Mouse (Mus musculus): ENCODE measurements around the gene Fam49a. TPM values are rescaled to one million over a fixed set of nuclear protein-coding genes. Genes with fewer than 3 reads are reported as not detected.

The Fam49a gene
- total RNA-seq, 2 experiments from 2014 or later: 185 to 192 TPM

GRCm38 (mm10) chr12:12354115-12354653 lies 92.2 kb downstream of the Fam49a start:
- no peak for DNase-seq (ENCODE audit: extremely low spot score in 1 of 2, low spot score in 1 of 2)

DNA sequence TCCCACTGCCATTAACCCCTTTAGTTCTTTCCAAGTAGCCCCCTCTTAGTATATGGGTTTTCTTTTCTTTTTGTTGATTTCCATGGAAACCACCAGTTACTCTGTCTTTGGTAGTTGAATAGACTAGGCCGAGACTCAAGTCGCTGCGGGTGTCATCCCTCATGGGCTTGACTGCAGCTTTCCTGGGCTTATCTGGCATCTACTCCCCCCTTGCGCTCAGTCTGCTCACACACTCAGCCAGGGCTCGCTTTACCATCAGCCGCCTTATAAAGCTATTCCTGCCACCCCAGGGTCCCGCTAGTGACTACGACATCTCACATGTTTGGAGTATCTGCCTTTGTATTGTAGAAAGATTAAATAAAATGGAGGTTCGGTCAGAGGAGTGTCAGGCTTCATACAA lies 94.1 kb downstream of the Fam49a start:
- DNase-seq (ENCODE audit: extremely low spot score in 1 of 2, low spot score in 1 of 2): no peak

DNA sequence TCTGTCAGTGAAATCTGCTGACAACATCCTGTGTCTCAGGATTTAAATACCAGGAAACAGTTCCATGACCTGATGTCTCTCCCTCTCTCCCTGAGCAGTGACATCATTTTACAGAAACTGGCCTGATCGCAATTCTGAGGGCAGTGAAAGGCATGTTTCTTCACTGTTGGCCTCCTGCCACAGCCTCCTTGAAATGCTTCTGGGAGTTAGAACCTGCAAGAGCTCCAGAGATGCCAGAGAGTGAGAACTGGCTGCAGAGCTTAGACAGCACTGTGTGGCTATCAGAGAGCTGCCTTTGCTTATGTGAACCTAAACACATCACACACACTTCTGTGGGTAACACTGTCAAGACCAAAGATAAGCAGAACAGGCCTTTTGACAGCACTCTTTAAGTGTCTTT lies 94.5 kb downstream of the Fam49a start:
- no peak for DNase-seq (ENCODE audit: extremely low spot score in 1 of 2, low spot score in 1 of 2)

- no peak for DNase-seq (ENCODE audit: extremely low spot score in 1 of 2, low spot score in 1 of 2)
These were observed 95.0 kb downstream of the Fam49a start for GRCm38 (mm10) chr12:12356946-12357345.

DNA sequence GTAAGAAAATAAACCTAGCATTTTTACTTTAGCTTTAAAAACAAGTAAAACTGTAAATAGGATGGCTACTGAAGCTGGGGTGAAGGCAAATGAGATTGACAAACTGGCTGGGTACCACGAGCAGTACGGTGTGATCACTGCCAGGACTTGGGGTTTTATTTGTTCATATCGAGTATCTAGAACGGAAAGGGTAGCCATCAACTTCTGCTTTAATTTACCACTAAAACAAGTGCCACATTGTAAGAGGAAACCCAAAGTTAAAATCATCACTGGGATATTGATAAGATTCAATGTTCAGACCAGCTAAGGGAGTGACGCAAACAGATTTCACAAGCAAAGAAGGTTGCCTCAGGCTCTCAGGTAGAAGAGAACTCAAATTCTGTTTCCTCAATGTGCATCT lies 98.0 kb downstream of the Fam49a start:
- no peak for DNase-seq (ENCODE audit: extremely low spot score in 1 of 2, low spot score in 1 of 2)

- no peak for DNase-seq (ENCODE audit: extremely low spot score in 1 of 2, low spot score in 1 of 2)
These were observed 100.4 kb downstream of the Fam49a start for GRCm38 (mm10) chr12:12362371-12362770.

DNA sequence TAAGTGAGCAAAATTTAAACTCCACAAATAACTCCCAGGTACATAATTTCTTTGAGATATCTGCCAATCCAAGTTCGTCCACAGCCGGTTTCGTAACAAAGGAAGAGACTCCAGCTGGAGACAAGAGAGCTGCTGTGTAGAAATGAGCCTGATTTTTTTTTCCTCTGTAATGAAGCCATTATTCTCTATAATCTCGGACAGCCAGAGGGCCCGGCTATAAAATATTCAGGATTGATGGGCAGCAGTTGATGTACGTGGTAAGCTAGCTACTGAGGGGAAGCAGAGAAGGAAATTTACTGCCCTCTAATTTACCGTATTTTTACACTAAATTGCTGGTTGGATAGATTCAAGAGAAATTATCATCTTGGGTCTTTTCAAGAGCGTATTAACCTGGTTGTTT lies 102.3 kb downstream of the Fam49a start:
- no peak for DNase-seq (ENCODE audit: extremely low spot score in 1 of 2, low spot score in 1 of 2)

GRCm38 (mm10) chr12:12367423-12367822 lies 105.5 kb downstream of the Fam49a start:
- DNase-seq (ENCODE audit: extremely low spot score in 1 of 2, low spot score in 1 of 2): no peak

DNA sequence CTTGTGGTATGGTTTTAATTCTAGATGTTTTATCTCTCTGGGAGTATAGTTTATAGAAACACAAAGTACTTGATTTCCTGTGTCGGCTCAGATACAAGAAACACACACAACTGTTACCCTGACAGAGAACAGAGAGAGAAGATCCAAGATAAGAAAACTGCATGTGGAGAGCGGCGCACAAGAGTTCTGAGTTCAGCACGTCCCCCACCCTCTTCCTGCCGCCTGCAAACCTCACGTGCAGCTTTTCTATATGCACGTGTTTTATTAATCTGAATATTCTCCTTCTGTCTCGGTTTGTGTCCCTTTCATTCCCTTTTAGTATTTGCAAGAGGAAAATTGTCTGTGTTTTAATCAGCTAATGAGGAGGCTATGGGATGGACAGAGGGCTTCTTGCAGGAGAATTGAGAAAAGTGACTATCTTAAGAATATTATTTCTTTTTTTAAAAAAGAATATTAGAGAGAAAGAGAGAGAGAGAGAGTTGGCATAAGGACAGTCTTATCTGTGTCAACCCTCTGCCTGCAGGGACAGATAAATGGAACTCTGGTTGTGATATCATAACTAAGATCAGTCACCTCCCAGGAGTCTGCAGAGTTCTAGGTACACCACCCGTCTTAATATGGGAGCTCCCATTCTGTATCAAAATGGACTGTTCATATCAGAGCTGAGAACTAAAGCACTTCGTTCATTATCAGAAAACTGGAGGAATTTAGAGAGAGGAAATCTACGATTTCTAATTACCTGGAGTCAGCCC lies 111.3 kb downstream of the Fam49a start:
- DNase-seq (ENCODE audit: extremely low spot score in 1 of 2, low spot score in 1 of 2): no peak

GRCm38 (mm10) chr12:12379056-12379455 lies 117.1 kb downstream of the Fam49a start:
- DNase-seq (ENCODE audit: extremely low spot score in 1 of 2, low spot score in 1 of 2): no peak

DNA sequence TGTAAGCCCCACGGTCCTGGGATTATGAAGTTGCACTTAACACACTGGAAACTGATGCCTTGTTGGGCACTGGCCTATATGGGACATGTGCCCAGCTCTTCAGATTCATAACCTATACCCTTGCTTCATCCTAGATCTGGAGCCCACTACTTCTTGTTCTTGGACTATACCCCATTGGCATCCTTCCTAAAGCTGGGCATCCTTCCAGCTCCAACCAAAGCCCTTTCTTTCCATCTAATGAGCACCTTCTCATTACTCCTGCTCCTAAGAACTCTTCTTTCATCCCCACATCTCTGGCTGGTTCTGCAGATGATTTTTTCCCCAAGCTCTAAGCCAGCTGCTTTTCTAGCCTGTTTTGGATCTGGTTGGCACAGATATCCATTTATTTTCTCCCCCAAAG lies 127.3 kb downstream of the Fam49a start:
- DNase-seq (ENCODE audit: extremely low spot score in 1 of 2, low spot score in 1 of 2): no peak

DNA sequence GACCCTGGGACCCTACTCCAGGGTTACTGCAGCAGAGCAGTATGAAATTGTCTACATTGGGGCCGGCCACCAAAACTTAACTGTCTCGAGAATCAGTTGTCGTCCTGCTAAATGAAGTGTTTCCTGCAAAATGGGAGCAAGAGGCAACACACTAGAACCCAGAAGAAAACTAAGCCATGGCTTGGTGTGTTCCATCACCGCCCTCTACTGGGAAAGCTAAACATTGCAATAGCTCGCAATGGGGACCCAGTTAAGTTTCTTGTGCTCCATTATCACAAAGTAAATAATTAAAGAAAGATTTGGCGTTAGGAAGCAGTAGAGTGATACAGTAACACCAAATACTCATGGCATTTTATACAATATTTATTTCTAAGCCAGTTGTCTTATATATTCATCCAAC lies 134.3 kb downstream of the Fam49a start:
- DNase-seq (ENCODE audit: extremely low spot score in 1 of 2, low spot score in 1 of 2): peak; percentile 46 to 75

- DNase-seq (ENCODE audit: extremely low spot score in 1 of 2, low spot score in 1 of 2): peak in 1 of 2 experiments; percentile 64
These were observed 139.1 kb downstream of the Fam49a start for GRCm38 (mm10) chr12:12401051-12401465.

GRCm38 (mm10) chr12:12401504-12401903 lies 139.6 kb downstream of the Fam49a start:
- DNase-seq (ENCODE audit: extremely low spot score in 1 of 2, low spot score in 1 of 2): no peak

DNA sequence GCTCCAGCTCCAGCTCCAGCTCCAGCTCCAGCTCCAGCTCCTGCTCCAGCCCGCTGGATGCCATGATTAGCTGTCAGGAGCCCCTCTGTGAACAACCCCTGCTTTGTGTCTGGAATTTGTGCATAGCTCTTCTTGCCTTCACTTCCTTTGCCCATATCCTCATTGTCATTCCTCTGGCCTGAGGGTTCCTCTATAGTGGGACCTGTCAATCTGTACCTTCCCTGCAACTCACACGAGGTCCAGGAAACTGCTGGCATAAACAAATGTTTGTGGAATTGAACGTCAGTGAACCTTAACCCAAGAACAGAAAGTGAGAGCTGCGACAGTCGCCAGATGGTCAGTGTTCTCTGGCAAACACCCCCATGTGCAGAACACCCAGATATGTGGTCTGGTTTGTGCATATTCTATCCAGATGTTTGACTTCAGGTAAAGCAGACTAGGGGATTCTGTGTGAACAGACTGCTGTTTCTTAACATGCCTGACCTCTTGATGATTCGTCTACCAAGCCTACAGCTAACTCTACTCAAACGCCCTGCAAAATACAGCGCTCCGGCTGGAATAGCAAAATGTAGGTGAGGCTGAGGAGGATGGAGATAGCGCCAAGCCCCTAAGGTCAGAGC lies 143.7 kb downstream of the Fam49a start:
- DNase-seq (ENCODE audit: extremely low spot score in 1 of 2, low spot score in 1 of 2): no peak

DNA sequence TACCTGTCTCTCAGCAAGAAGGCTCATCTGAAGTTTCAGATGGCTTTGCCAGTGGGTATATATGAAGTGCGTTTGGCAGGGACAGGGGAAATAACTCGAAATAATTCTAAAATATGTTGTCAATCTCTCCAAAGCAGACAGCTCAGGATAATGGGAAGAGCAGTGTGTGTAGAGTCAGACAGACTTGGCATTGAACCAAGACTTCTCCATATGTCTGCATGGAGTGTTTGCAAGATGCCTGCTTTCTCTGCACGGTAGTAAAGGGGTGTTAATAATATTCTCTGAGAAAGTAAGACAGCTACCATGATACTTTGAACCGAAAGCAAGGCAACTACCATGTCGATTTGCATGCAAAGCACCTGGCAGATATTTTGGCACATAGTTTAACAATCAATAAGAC lies 147.1 kb downstream of the Fam49a start:
- DNase-seq (ENCODE audit: extremely low spot score in 1 of 2, low spot score in 1 of 2): no peak

DNA sequence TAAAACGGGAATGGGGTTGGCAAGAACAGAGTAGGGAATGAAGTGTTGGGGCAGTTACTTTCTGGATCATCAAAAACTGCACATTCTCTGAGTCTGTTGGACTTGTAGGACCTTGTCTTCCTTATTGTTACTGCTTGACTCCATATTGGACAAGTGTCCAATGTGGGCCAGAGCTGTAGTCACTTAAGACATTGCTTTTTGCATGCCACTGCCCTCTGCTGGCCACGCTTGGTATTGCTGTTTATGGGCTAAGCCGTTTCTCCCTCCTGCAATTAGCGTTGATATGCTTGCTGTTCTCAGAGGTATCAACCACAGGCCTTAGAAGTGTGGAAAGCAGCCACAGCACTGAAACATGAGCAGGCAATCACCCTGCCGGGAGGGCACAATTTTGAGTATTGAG lies 150.7 kb downstream of the Fam49a start:
- peak; percentile 79 to 96 for DNase-seq (ENCODE audit: extremely low spot score in 1 of 2, low spot score in 1 of 2)

- no peak for DNase-seq (ENCODE audit: extremely low spot score in 1 of 2, low spot score in 1 of 2)
These were observed 158.5 kb downstream of the Fam49a start for GRCm38 (mm10) chr12:12420423-12420822.

DNA sequence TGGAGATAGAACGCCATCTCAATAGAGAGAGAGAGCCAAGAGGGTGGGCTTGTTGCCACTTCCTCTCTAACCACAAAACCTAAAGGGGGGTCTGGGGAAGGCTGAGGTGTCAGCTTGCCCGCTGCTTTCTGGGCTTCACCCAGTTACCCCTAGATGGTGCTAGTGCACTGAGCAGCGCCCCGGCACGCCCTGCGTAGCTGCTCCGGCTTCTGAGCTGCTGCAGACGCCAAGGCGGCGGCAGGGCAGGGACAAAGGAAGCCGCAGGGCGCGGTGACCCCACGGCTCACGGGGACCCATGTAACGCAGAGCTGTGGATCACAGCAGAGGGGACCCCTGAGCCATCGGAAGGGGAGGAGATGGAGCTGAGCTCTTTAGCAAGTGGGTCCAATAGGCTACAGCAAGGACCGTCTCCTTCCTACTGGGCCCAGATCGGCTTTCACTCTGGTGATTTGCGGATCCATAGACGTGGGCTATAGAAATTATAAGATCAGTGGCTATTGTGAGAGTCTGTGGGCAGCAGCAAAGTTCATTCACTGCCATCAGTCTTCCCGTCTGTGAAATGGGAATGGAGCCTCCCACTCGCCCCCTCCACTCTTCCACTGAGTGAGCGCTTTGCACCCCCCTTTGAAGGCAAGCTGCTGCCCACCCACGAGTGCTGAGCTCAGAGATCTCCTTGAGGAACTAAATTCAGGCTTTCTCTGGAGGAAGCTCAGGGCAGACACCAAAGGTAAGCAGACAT lies 159.1 kb downstream of the Fam49a start:
- DNase-seq (ENCODE audit: extremely low spot score in 1 of 2, low spot score in 1 of 2): peak; percentile 74 to 78

GRCm38 (mm10) chr12:12421580-12421878 lies 159.6 kb downstream of the Fam49a start:
- no peak for DNase-seq (ENCODE audit: extremely low spot score in 1 of 2, low spot score in 1 of 2)

GRCm38 (mm10) chr12:12425188-12425587 lies 163.2 kb downstream of the Fam49a start:
- no peak for DNase-seq (ENCODE audit: extremely low spot score in 1 of 2, low spot score in 1 of 2)

Data from layer of hippocampus, postnatal 25 days (tissue).